Mouse (Mus musculus) heart, embryonic 14.5 days (tissue): ENCODE results near the gene Kdelc2. TPM values are rescaled to one million over a fixed set of nuclear protein-coding genes. Genes with fewer than 3 reads are reported as not detected.

Source experiments
- microRNA-seq: library from miRNA; unstranded; fragments of <30 nt; microRNA quantifications from one replicate; pipeline ENCODE4, GENCODE M21; 2016
- polyA plus RNA-seq: library from polyadenylated mRNA; unstranded; fragments of >200 nt; fragmentation: Nextera tagmentation; extraction: Ambion mirVana; gene quantifications from 2 replicates; pipeline ENCODE4 v1.2.1, GENCODE M21; 2014

The Kdelc2 gene
- polyA plus RNA-seq, 1 experiment from 2014 or later, result 26.3 TPM

Small RNAs within 50 kb of the gene (microRNA-seq; reads per million reads assigned to microRNA genes)
- not detected for gene Mir130c

Other genes starting within 250 kb of the Kdelc2 start
- gene Ddx10, start 136.0 kb upstream of the Kdelc2 start, polyA plus RNA-seq, result 17.3 and 17.6 TPM in 2 replicates
- 0.22 and 0.39 TPM in 2 replicates for gene Exph5, start 82.4 kb upstream of the Kdelc2 start, polyA plus RNA-seq
- gene 4930550C14Rik, start 18.3 kb downstream of the Kdelc2 start, polyA plus RNA-seq, result 0.34 and 0.77 TPM in 2 replicates
- gene Atm, start 152.7 kb downstream of the Kdelc2 start, polyA plus RNA-seq, result 8.8 and 10.0 TPM in 2 replicates
- gene Npat, start 153.0 kb downstream of the Kdelc2 start, polyA plus RNA-seq, result 14.1 and 14.9 TPM in 2 replicates
- gene Acat1, start 226.4 kb downstream of the Kdelc2 start, polyA plus RNA-seq, result 225 and 227 TPM in 2 replicates